Mouse (Mus musculus) heart, adult 2 months (tissue): ENCODE results near the gene Spx. TPM values are rescaled to one million over a fixed set of nuclear protein-coding genes. Genes with fewer than 3 reads are reported as not detected.
A peak's percentile ranks its signal among the peaks of the same experiment; 100 is the strongest.

Experiments
- DNase-seq, 2 experiments: peaks; one replicate each; pipeline ENCODE4 v3.0.0; 2021
- H3K27ac ChIP-seq: fragments of 200-600 bp; 2 replicates; pipeline ENCODE4 v1.8.1; 2022
- H3K27me3 ChIP-seq: fragments of 200-500 bp; 2 replicates; pipeline ENCODE4 v1.6.1; 2012; ENCODE audit warnings: mild to moderate bottlenecking, low read length, inconsistent platforms, mixed read lengths; ENCODE audit not compliant: control insufficient read depth, insufficient read depth
- H3K36me3 ChIP-seq: fragments of 200-500 bp; 2 replicates; pipeline ENCODE4 v1.6.1; 2012; ENCODE audit warnings: low read length, inconsistent platforms; ENCODE audit not compliant: control insufficient read depth, insufficient read depth
- H3K4me1 ChIP-seq: fragments of 200-500 bp; 2 replicates; pipeline ENCODE4 v1.6.1; 2011; ENCODE audit warnings: low read length; ENCODE audit not compliant: control insufficient read depth, insufficient read depth
- H3K4me3 ChIP-seq: fragments of 200-600 bp; 2 replicates; pipeline ENCODE4 v1.8.1; 2022
- H3K79me2 ChIP-seq: fragments of 200-500 bp; replicated peaks from 2 replicates; pipeline ENCODE4 v1.6.1; 2012; ENCODE audit warnings: mild to moderate bottlenecking, inconsistent platforms, low read length, moderate library complexity, mixed read lengths; ENCODE audit not compliant: control insufficient read depth, insufficient read depth
- H3K9ac ChIP-seq: fragments of 200-500 bp; 2 replicates; pipeline ENCODE4 v1.6.1; 2012; ENCODE audit warnings: low read depth, mild to moderate bottlenecking, control low read depth, inconsistent platforms, low read length, mixed read lengths
- CTCF ChIP-seq: fragments of 200-600 bp; IDR thresholded peaks from 2 replicates; pipeline ENCODE4 v1.8.1; 2022; ENCODE audit warnings: antibody characterized with exemption, mild to moderate bottlenecking, moderate library complexity
- EP300 ChIP-seq: fragments of 200-500 bp; IDR thresholded peaks from 2 replicates; pipeline ENCODE4 v1.6.1; 2011; ENCODE audit warnings: low read depth, low read length, control low read depth; ENCODE audit not compliant: insufficient read depth
- POLR2A ChIP-seq: fragments of 200-500 bp; IDR thresholded peaks from 2 replicates; pipeline ENCODE4 v1.6.1; 2011; ENCODE audit warnings: mild to moderate bottlenecking, low read depth, low read length, control low read depth; ENCODE audit not compliant: insufficient read depth
- WGBS: fragments of 180-500 bp; shearing (Covaris S2); methylation state at CpG from one replicate; pipeline ENCODE4 v1.1.7; 2018; 5-methylcytosine and 5-hydroxymethylcytosine counted together
- intact Hi-C: fragments of 180-260 bp; cut with DNase I; formaldehyde crosslinking; loops from one replicate; pipeline ENCODE4 v1.15.1; 2025
- polyA plus RNA-seq: library from polyadenylated mRNA; depleted of rRNA; stranded (reverse); fragments of >200 nt; gene quantifications from 2 replicates; pipeline ENCODE4 v1.2.3, GENCODE M21; 2012
- total RNA-seq, 2 experiments: library from RNA; stranded (reverse); gene quantifications; 2 replicates each; pipeline ENCODE4 v1.2.3; 2021

Gene Spx
- total and polyA plus RNA-seq, 3 experiments: 0.25 TPM; not detected in 2

DNA sequence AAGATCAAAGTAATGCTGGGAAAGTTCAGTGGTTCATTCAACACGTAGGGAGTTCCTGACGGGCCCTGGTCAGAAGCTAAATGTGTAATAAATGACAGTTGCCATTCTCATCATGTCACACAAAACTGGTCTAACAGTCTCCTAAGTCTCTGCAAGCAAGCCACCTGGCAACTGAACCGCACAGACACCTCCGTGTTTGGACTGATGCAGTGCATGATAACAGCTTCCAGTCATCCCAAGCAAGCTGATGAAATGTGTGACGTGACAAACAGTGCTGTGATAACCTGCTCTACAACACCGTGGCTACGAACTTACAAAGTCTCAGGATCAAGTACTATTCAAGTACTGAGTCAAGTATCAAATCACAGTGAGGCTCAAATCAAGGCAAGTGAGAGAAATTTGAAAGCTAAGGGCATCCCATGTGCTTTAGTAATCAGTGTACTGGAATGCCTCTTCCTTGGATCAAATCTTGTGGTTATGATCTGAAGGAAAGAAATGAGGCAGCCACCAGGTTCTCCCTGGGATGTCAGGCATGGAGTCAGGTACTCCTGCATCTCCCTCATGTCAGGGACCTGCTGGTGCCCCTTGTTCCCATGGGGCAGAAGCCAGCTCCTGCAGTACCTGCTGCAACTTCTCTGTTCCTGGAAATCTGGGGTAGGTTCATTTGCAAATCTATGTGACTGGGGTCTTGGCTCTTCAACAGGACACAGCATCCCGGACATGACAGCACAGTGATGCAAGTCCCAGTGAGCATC is 34.5 kb upstream of the Spx start:
- Histone ChIP-seq H3K9ac (no peak overlapping the region), H3K4me3 (no peak overlapping the region), H3K27me3 (no peaks in the 10 kb centered on the region), H3K4me1 (no peaks in the 10 kb centered on the region), H3K27ac (no peak overlapping the region), H3K36me3 (no peaks in the 10 kb centered on the region), H3K79me2 (no peaks in the 10 kb centered on the region)
- no peak for DNase-seq
- no peak for TF ChIP-seq EP300
- no peak for TF ChIP-seq POLR2A
- 84% methylated on average over 8 of the region's 8 CpGs for WGBS
- intact Hi-C loops: no loop called here

DNA sequence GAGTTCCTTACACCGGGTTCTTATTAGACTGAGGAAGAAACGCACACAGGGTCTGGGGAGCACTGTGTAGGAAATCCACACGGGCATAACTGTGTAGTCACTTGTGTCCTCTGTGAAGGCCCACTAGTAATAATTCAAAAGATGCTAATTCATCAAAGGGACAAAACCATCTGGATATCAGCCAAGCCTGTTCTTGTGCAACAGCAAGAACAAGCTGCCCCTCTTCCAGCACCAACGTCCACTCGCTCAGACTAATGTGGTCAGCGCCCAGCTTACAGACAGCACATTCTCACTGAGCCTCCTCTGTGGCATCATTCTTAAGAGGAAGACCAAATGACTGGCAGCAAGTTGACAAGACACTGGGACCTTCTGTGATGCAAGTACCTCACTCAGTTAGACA is 33.3 kb upstream of the Spx start:
- intact Hi-C loops: no loop called here

DNA sequence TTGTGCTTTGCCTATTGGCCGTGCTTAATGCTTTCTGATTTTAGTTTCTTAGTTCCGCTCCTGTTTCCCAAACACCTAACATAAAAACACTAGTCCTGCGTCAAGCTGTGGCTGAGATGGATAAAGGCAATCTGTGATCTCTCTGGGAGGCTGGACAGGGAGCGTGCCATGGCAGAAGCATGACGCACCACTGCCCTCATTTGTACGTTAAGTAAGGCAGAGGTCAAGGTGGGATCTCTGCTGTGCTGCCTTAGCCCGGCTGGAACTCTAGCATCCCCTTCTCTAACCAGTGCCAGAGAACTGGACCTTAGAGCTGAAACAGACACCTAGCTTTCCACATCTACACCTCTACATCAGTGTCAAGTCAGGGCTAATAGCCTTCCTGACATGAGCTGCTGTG is 31.6 kb upstream of the Spx start:
- H3K27ac ChIP-seq: no peak overlapping the region
- no peak for TF ChIP-seq POLR2A
- no peak for TF ChIP-seq EP300
- no peak for TF ChIP-seq CTCF
- H3K27me3 ChIP-seq: no peaks in the 10 kb centered on the region
- intact Hi-C loops: loop anchor here (2.0 kb wide), 1 partner anchor 375 kb away; the partner anchor contains the start of gene Cmas
- H3K9ac ChIP-seq: no peak overlapping the region
- no peak for DNase-seq
- no peaks in the 10 kb centered on the region for H3K79me2 ChIP-seq
- WGBS: 87% methylated on average over 7 of the region's 7 CpGs
- no peak overlapping the region for H3K4me3 ChIP-seq
- peaks cover 1% of the 10 kb centered on the region; the same call in 1 of the 2 replicates for H3K4me1 ChIP-seq
- H3K36me3 ChIP-seq: no peaks in the 10 kb centered on the region

More for the DNA sequence above, 33.3 kb upstream of the Spx start:
- 81% methylated on average over 6 of the region's 6 CpGs for WGBS
- Histone ChIP-seq H3K27me3 (no peaks in the 10 kb centered on the region), H3K36me3 (no peaks in the 10 kb centered on the region), H3K9ac (no peak overlapping the region), H3K27ac (no peak overlapping the region), H3K4me3 (no peak overlapping the region), H3K79me2 (no peaks in the 10 kb centered on the region), H3K4me1 (no peaks in the 10 kb centered on the region)
- no peak for DNase-seq
- TF ChIP-seq POLR2A (no peak), CTCF (no peak)

DNA sequence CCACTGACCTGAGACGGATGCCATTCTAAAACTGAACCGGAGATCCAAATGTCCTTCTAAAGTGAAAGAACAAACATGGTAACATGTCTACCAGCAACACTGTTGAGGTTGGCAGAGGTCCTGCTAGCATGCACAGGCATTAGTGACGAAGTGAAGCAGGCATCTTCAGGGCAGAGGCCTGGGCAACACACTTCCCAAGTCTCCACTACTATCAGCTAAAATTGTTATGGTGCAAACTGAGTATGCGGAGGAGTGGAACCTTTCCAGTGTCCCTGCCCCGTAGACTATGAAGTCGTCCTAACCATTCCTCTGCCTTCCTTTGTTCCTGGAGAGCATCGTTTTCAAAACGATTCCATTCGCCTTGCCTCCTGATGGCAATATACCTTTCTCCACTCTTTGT is 28.7 kb upstream of the Spx start:
- intact Hi-C loops: no loop called here
- H3K36me3 ChIP-seq: no peaks in the 10 kb centered on the region
- no peak overlapping the region for H3K27ac ChIP-seq
- DNase-seq: no peak
- peaks cover 3% of the 10 kb centered on the region for H3K79me2 ChIP-seq
- no peak for TF ChIP-seq POLR2A
- TF ChIP-seq CTCF: no peak
- TF ChIP-seq EP300: no peak
- H3K4me1 ChIP-seq: peaks cover 3% of the 10 kb centered on the region; the same call in 1 of the 2 replicates
- H3K9ac ChIP-seq: no peak overlapping the region
- no peaks in the 10 kb centered on the region for H3K27me3 ChIP-seq
- 86% methylated on average over 9 of the region's 9 CpGs for WGBS
- no peak overlapping the region for H3K4me3 ChIP-seq

DNA sequence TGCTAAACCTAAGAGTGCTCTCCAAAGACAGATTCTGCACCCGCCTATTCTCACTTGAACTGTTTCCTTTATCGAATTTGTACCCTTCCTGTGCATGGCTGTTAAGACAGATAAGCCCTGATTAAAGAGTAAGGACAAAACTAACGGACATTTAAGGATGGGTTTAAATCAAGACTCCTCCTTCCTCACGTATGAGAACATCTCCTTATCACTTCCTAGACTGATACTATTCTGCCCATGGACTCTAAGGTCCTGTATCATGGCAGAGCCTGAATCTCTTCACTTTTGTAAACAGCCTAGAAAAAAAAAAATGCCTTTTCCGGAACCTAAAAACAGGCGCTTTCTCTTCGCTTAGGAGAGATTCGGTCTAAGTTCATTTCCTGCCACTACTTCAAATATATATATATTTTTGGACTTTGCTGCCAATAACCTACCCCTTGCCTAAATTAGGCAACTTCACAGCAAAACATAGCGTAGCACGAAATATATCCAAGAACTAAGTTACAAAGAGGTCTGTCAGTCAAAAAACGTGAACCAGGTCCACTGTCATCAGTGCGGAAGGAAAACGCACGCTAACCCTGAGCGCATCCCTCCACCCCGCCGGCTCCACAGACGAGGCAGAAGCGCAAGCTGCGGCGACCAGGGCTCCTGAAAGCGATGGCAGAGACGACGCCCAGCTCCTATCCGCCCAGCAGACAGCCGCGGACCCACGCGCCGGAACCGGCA is 26.8 kb upstream of the Spx start:
- intact Hi-C loops: loop anchor here (2.0 to 5.0 kb wide), 2 partner anchors 40 to 131 kb away; no protein-coding TSS in a partner anchor
- no peaks in the 10 kb centered on the region for H3K27me3 ChIP-seq
- peak overlapping the region; percentile 64 for H3K27ac ChIP-seq
- no peak for DNase-seq
- no peak for TF ChIP-seq CTCF
- TF ChIP-seq POLR2A: no peak
- TF ChIP-seq EP300: no peak
- no peaks in the 10 kb centered on the region for H3K36me3 ChIP-seq
- H3K4me1 ChIP-seq: peaks cover 3% of the 10 kb centered on the region; the same call in 1 of the 2 replicates
- H3K4me3 ChIP-seq: peak overlapping the region; percentile 78
- peaks cover 5% of the 10 kb centered on the region for H3K79me2 ChIP-seq
- WGBS: 2% methylated on average over 31 of the region's 31 CpGs
- peak overlapping the region; percentile 85 for H3K9ac ChIP-seq
